Mouse (Mus musculus) stomach, embryonic 16.5 days (tissue): ENCODE measurements around the gene Srpk3. TPM values are rescaled to one million over a fixed set of nuclear protein-coding genes. Genes with fewer than 3 reads are reported as not detected.

ENCODE experiments used
- ATAC-seq: fragments of 200-750 bp; cut with Nextera tagmentation; 2 replicates; pipeline ENCODE4 v1.8.0; 2017; ENCODE audit warnings: moderate number of reproducible peaks, moderate TSS enrichment; ENCODE audit not compliant: insufficient read depth, low FRiP score
- H3K27ac ChIP-seq: fragments of 300-500 bp; sonication (generic); 2 replicates; pipeline ENCODE4 v1.5.1; 2014; ENCODE audit warnings: low read length
- H3K27me3 ChIP-seq: fragments of 300-500 bp; sonication (generic); 2 replicates; pipeline ENCODE4 v1.6.1; 2014; ENCODE audit warnings: low read length, control low read depth, mixed read lengths; ENCODE audit not compliant: control insufficient read depth, insufficient read depth
- H3K36me3 ChIP-seq: fragments of 300-500 bp; sonication (generic); 2 replicates; pipeline ENCODE4 v1.6.1; 2014; ENCODE audit warnings: low read length; ENCODE audit not compliant: control insufficient read depth, insufficient read depth
- H3K4me1 ChIP-seq: fragments of 300-500 bp; sonication (generic); 2 replicates; pipeline ENCODE4 v1.6.1; 2014; ENCODE audit warnings: low read length, control low read depth, mixed read lengths; ENCODE audit not compliant: control insufficient read depth, insufficient read depth
- H3K4me2 ChIP-seq: fragments of 300-500 bp; sonication (generic); 2 replicates; pipeline ENCODE4 v1.6.1; 2014; ENCODE audit warnings: low read depth, low read length, mixed read lengths
- H3K4me3 ChIP-seq: fragments of 300-500 bp; sonication (generic); replicated peaks from 2 replicates; pipeline ENCODE4 v1.5.1; 2014; ENCODE audit warnings: mild to moderate bottlenecking, low read length
- H3K9ac ChIP-seq: fragments of 300-500 bp; sonication (generic); 2 replicates; pipeline ENCODE4 v1.6.1; 2014; ENCODE audit warnings: low read length
- H3K9me3 ChIP-seq: fragments of 300-500 bp; sonication (generic); replicated peaks from 2 replicates; pipeline ENCODE4 v1.6.1; 2016; ENCODE audit warnings: low read length, control low read depth; ENCODE audit not compliant: control insufficient read depth
- WGBS: fragments of 180-500 bp; shearing (Covaris S2); extraction: QIAGEN DNeasy Blood & Tissue Kit; methylation state at CpG from one replicate; pipeline ENCODE4 v1.1.7; 2014; 5-methylcytosine and 5-hydroxymethylcytosine counted together
- polyA plus RNA-seq: library from polyadenylated mRNA; unstranded; fragments of >200 nt; fragmentation: Nextera tagmentation; extraction: Ambion mirVana; gene quantifications from 2 replicates; pipeline ENCODE4 v1.2.1, GENCODE M21; 2015

Gene Srpk3
- polyA plus RNA-seq, 1 experiment from 2014 or later, result 15.1 TPM

DNA sequence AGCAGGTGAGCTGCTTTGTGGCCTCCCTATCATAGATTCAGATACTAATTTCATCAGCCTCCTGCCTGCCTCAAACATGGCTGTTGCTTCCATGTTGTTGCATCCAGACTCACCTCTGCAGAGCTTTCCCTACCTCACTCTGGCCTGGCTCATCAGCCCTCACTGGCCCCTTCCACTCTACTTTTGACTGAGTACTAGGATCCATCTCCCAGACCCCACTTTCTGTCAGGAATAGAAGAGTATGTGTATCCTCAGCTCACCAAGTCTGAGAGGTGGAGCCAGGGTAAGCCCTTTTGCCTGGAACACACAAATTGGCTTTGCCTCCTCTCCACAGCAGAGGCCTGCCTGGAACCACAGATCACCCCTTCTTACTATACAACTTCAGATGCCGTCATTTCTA is 14.3 kb downstream of the Srpk3 start:
- WGBS, result 85% methylated on average over 1 of the region's 1 CpGs
- H3K4me2 ChIP-seq, result peak overlapping the region; percentile 56
- no peaks in the 10 kb centered on the region for H3K9me3 ChIP-seq
- H3K27ac ChIP-seq, result no peak overlapping the region
- peak overlapping the region; percentile 67; the same call in 1 of the 2 replicates for H3K4me3 ChIP-seq
- H3K9ac ChIP-seq, result peak overlapping the region; percentile 2
- no peaks in the 10 kb centered on the region for H3K27me3 ChIP-seq
- H3K36me3 ChIP-seq, result no peaks in the 10 kb centered on the region
- no peak for ATAC-seq
- H3K4me1 ChIP-seq, result peaks cover 12% of the 10 kb centered on the region

DNA sequence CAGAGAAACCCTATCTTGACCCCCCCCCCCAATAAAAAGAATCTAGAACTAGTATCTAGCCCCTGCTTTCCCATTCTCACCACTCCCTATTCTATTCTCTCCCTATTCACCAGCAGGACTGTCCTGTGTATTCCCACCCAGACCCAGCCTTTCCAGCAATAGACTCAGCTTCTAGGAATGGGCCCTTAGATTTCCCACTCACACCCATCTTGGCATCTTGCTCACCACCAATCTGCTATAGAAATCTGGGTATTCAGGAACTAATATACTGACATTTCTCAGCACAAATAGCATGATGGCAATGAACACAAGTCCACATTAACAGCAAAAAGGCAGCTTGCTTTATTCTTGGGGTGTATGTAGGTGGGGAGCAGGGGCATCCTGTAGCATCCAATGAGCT is 18.8 kb downstream of the Srpk3 start:
- ATAC-seq, result no peak
- H3K27me3 ChIP-seq, result no peaks in the 10 kb centered on the region

DNA sequence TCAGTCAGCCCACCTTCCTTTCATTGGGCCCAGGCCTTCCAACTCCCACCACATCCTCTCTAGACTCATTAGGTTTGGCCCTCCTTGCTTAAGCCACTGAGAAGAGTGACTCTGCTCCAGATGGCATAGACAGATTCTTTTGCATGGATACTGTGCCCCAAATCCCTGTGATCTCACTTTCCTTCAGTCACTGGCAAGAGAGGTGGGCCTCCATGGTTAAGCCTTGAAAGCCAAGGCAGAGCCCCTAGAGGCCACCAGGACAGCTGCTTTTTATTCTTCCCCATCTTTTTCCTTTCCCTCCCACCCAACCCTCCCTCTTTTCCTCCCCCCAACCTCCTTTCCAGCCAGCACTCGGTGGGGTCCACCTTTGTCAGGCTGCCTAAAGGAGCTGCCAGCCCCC is 19.3 kb downstream of the Srpk3 start:
- H3K4me3 ChIP-seq, result no peak overlapping the region
- 38% methylated on average over 1 of the region's 1 CpGs for WGBS
- no peak overlapping the region for H3K27ac ChIP-seq

More for the DNA sequence above, 18.8 kb downstream of the Srpk3 start:
- Histone ChIP-seq H3K9ac (no peak overlapping the region), H3K27ac (no peak overlapping the region), H3K4me1 (peaks cover 5% of the 10 kb centered on the region; the same call in 1 of the 2 replicates), H3K4me2 (no peak overlapping the region), H3K4me3 (no peak overlapping the region), H3K9me3 (no peaks in the 10 kb centered on the region), H3K36me3 (no peaks in the 10 kb centered on the region)

DNA sequence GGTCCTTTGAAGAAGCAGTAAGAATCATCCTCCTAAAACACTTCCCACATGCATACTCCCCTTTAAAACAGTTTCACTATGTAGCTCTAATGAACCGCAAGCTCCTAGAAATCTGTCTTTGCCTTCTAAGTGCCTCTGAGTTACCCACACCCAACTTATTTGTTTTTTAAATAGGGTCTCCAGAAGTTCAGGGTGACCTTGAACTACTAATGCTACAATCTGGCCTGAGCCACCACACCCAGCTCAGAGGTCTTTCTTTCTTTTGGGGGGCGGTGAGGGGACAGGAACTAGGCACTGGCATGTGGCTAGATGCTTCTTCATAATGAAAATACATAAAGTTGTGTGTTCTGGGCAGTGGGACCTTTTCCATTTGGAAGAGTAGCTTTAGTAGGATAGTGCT is 23.3 kb downstream of the Srpk3 start:
- 76% methylated on average over 2 of the region's 2 CpGs for WGBS
- H3K4me3 ChIP-seq, result no peak overlapping the region

More for the DNA sequence above, 19.3 kb downstream of the Srpk3 start:
- no peak for ATAC-seq
- no peaks in the 10 kb centered on the region for H3K9me3 ChIP-seq
- peaks cover 3% of the 10 kb centered on the region; the same call in 1 of the 2 replicates for H3K4me1 ChIP-seq
- H3K27me3 ChIP-seq, result no peaks in the 10 kb centered on the region
- H3K9ac ChIP-seq, result no peak overlapping the region
- H3K36me3 ChIP-seq, result no peaks in the 10 kb centered on the region
- H3K4me2 ChIP-seq, result no peak overlapping the region

DNA sequence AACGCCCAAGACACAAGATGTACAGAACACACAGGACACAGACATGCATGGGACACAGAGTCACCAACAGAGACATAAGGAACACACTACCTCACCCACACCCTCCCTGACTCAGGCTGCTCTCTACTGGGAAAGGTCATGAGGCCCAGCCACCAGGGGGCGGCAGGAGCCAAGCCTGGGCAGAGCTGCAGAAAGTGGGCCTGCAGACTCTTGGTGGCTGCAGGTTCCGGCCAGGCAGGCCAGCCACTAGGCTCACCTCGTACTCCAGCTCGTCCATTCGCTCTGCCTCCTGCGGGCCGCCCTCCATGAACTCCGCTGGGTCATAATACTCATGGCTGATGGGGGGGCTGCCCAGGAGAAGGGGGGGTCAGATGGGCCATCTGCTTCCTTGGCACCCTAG is 24.3 kb downstream of the Srpk3 start:
- Histone ChIP-seq H3K36me3 (no peaks in the 10 kb centered on the region), H3K27me3 (no peaks in the 10 kb centered on the region), H3K4me1 (no peaks in the 10 kb centered on the region), H3K4me2 (no peak overlapping the region), H3K27ac (no peak overlapping the region), H3K9me3 (no peaks in the 10 kb centered on the region), H3K9ac (no peak overlapping the region; the same call in 1 of the 2 replicates), H3K4me3 (no peak overlapping the region)
- 38% methylated on average over 9 of the region's 9 CpGs for WGBS
- peak; percentile 76; the same call in 1 of the 2 replicates for ATAC-seq

More for the DNA sequence above, 23.3 kb downstream of the Srpk3 start:
- H3K4me2 ChIP-seq, result no peak overlapping the region
- no peaks in the 10 kb centered on the region for H3K27me3 ChIP-seq
- no peak overlapping the region for H3K9ac ChIP-seq
- no peaks in the 10 kb centered on the region for H3K4me1 ChIP-seq
- no peak overlapping the region for H3K27ac ChIP-seq
- ATAC-seq, result no peak
- H3K9me3 ChIP-seq, result no peaks in the 10 kb centered on the region
- H3K36me3 ChIP-seq, result no peaks in the 10 kb centered on the region

DNA sequence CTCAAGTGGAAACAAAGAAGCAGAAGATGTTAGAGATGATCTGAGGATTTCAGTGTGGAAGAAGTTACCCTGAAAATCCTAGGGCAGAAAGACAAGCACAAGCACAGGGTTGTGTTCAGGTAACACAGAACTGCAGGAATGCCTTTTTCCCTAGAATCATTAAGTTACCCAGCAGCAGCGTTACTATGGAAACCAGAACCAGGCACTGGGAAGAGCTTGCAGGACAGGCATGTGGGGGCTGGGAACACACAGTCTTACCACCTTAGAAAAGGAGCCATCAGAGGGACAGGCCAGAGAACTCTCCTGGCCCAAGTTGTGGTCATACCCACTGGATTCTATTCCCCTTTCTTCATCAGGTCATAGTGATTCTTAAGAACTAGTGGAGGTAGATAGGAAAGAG is 31.6 kb downstream of the Srpk3 start:
- H3K36me3 ChIP-seq, result no peaks in the 10 kb centered on the region
- 33% methylated on average over 1 of the region's 1 CpGs for WGBS
- H3K4me2 ChIP-seq, result no peak overlapping the region
- H3K27me3 ChIP-seq, result no peaks in the 10 kb centered on the region
- no peaks in the 10 kb centered on the region for H3K9me3 ChIP-seq
- H3K27ac ChIP-seq, result no peak overlapping the region
- H3K4me1 ChIP-seq, result no peaks in the 10 kb centered on the region
- H3K9ac ChIP-seq, result no peak overlapping the region
- no peak overlapping the region for H3K4me3 ChIP-seq
- ATAC-seq, result no peak

DNA sequence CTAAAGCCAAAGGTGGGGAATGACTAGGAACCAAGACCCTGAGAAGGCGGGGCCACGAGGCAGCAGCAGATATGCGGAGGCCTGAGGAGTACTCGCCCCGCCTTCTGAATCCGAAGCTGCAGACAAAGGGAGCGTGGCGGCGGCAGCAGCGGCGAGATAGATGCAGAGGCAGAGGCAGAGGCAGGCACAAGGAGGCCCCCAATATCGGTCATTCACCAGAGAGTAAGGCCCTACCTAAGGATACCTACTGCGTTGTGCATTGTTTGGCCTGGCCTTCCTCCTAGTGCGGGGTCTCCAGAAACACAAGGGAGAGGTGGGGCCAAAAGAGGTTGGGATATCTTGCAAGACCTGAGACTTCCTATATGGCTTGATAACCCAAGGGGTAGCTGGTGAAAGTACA is 40.9 kb downstream of the Srpk3 start:
- Histone ChIP-seq H3K27me3 (no peaks in the 10 kb centered on the region), H3K36me3 (no peaks in the 10 kb centered on the region), H3K27ac (no peak overlapping the region), H3K9me3 (no peaks in the 10 kb centered on the region), H3K4me2 (peak overlapping the region; percentile 41), H3K4me3 (peak overlapping the region; percentile 31), H3K9ac (peak overlapping the region; percentile 58; the same call in 1 of the 2 replicates), H3K4me1 (no peaks in the 10 kb centered on the region)
- ATAC-seq, result no peak
- 10% methylated on average over 14 of the region's 14 CpGs for WGBS

DNA sequence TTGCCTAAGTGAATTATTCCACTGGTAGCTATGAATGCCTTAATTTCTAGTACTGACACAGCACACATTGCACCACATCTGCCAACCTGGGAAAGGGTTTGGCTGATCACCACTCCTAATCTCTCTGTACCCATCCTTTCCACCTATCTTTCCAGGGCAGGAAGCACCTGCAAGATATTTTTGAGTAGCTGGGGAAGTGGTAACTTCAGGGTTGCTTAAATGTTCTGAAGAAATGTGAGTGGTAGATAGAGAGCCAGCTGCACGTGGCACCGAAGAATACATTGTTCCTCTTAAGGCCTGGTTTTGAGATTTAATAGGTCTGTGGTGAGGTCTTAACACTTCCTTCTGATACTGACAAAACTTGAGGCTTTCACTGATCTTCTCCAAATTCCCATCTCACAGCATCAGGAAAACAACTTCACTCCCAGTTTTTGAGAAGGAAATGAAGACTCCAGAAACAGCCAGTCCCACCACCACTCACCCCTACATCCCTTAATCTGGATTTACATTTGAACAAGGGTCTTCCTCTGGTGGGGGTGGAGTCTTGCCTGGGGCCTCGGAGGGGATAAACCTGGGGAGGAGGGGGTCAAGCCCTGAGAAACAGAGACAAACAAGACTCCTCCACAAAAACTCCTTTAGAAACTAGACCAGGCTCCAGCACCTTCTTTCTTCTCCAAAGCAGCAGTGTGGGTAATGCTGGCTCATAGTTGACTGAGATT is 42.5 kb downstream of the Srpk3 start:
- no peaks in the 10 kb centered on the region for H3K36me3 ChIP-seq
- H3K4me3 ChIP-seq, result no peak overlapping the region
- no peaks in the 10 kb centered on the region for H3K27me3 ChIP-seq
- H3K4me1 ChIP-seq, result no peaks in the 10 kb centered on the region
- H3K9me3 ChIP-seq, result no peaks in the 10 kb centered on the region
- H3K9ac ChIP-seq, result no peak overlapping the region
- 53% methylated on average over 3 of the region's 3 CpGs for WGBS
- H3K4me2 ChIP-seq, result no peak overlapping the region
- H3K27ac ChIP-seq, result no peak overlapping the region
- ATAC-seq, result no peak

DNA sequence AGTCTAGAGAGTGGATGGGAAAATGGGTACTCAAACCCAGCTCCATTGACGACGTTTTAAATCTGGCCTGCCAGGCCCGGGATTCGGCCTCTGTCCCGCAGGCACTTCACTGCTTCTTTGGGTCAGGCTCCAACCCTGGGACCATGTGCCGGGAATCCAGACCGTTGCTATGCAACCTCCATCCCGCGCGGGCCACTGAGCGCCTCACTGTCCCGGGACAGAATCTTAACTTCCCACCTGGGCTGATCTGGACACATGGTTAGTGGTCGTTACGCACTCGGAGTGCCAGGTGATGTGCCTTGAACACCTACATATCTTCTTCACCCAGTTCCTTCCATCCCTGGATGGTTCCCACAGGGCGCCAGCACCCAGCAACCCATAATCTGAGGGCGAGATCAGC is 49.5 kb downstream of the Srpk3 start:
- peaks cover 15% of the 10 kb centered on the region; the same call in 1 of the 2 replicates for H3K27me3 ChIP-seq
- ATAC-seq, result no peak; the same call in 1 of the 2 replicates
- WGBS, result 13% methylated on average over 17 of the region's 17 CpGs
- no peaks in the 10 kb centered on the region for H3K36me3 ChIP-seq
- H3K4me3 ChIP-seq, result peak overlapping the region; percentile 61
- H3K9ac ChIP-seq, result peak overlapping the region; percentile 81; the same call in 1 of the 2 replicates
- peak overlapping the region; percentile 63 for H3K4me2 ChIP-seq
- H3K4me1 ChIP-seq, result no peaks in the 10 kb centered on the region
- H3K27ac ChIP-seq, result no peak overlapping the region
- H3K9me3 ChIP-seq, result no peaks in the 10 kb centered on the region
